Mouse (Mus musculus) forebrain, embryonic 10.5 days (tissue): ENCODE results near the gene Eif4a1. TPM values are rescaled to one million over a fixed set of nuclear protein-coding genes. Genes with fewer than 3 reads are reported as not detected.
"Not testable (repeated sequence)": the region's sequence is repeated elsewhere in the genome, so short reads cannot be mapped to it uniquely, and the experiment has no call there.

Source experiments
- DNase-seq: peaks from one replicate; pipeline ENCODE4 v3.0.0-alpha.2; 2017; ENCODE audit warnings: low spot score; ENCODE audit errors: extremely low spot score
- H3K27ac ChIP-seq: fragments of 300-500 bp; sonication (generic); 2 replicates; pipeline ENCODE4 v1.5.1; 2016; ENCODE audit warnings: mild to moderate bottlenecking
- H3K27me3 ChIP-seq: fragments of 300-500 bp; sonication (generic); 2 replicates; pipeline ENCODE4 v1.6.1; 2016; ENCODE audit warnings: mild to moderate bottlenecking; ENCODE audit not compliant: poor library complexity, severe bottlenecking
- H3K36me3 ChIP-seq: fragments of 300-500 bp; sonication (generic); replicated peaks from 2 replicates; pipeline ENCODE4 v1.6.1; 2016; ENCODE audit warnings: mild to moderate bottlenecking, moderate library complexity
- H3K4me1 ChIP-seq: fragments of 300-500 bp; sonication (generic); 2 replicates; pipeline ENCODE4 v1.6.1; 2016
- H3K4me3 ChIP-seq: fragments of 300-500 bp; sonication (generic); 2 replicates; pipeline ENCODE4 v1.5.1; 2016; ENCODE audit warnings: mild to moderate bottlenecking, moderate library complexity
- H3K9me3 ChIP-seq: fragments of 300-500 bp; sonication (generic); 2 replicates; pipeline ENCODE4 v1.6.1; 2016; ENCODE audit warnings: mild to moderate bottlenecking, moderate library complexity
- WGBS: fragments of 180-500 bp; shearing (Covaris S2); methylation state at CpG from one replicate; pipeline ENCODE4 v1.1.7; 2016; 5-methylcytosine and 5-hydroxymethylcytosine counted together
- polyA plus RNA-seq: library from polyadenylated mRNA; unstranded; fragments of >200 nt; fragmentation: Nextera tagmentation; extraction: Ambion mirVana; gene quantifications from 2 replicates; pipeline ENCODE4 v1.2.1, GENCODE M21; 2016

Gene Eif4a1
- polyA plus RNA-seq, 1 experiment from 2014 or later: 747 TPM

DNA sequence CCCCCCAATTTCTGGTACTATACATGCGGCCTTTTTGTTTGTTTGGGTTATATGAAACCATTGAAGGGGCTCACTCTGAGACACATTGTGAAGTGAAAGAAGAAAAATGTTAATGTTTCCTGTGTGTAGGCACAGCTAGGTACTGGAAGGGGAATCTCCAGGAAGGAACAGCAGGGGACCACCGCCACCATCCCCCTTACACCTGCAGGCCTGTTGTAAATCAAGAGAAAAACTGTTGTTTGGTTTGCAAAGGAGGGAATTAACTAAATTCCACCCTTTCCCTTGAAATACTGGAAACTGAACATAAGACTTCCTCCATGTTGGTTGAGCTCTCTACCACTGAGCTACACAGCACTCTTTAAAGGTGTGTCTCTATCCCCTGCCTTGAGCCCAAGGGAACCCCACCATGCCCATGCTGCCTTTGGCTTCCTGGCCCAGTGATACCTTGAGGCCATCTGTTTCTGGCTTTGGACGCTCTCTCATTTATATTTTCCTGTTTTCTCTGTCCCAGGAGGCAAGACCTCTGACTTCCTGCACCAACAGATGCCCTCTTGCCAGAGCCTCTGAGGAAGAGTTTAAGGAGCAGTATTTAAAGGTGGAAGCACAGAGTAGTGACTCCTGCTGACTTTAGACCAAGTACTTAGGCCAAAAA lies 36.5 kb upstream of the Eif4a1 start:
- H3K27ac ChIP-seq: no peak overlapping the region
- no peak overlapping the region for H3K4me3 ChIP-seq
- WGBS: 80% methylated on average over 3 of the region's 3 CpGs
- no peaks in the 10 kb centered on the region for H3K36me3 ChIP-seq
- H3K27me3 ChIP-seq: no peaks in the 10 kb centered on the region
- peaks cover 17% of the 10 kb centered on the region for H3K4me1 ChIP-seq
- no peaks in the 10 kb centered on the region for H3K9me3 ChIP-seq
- DNase-seq: no peak

DNA sequence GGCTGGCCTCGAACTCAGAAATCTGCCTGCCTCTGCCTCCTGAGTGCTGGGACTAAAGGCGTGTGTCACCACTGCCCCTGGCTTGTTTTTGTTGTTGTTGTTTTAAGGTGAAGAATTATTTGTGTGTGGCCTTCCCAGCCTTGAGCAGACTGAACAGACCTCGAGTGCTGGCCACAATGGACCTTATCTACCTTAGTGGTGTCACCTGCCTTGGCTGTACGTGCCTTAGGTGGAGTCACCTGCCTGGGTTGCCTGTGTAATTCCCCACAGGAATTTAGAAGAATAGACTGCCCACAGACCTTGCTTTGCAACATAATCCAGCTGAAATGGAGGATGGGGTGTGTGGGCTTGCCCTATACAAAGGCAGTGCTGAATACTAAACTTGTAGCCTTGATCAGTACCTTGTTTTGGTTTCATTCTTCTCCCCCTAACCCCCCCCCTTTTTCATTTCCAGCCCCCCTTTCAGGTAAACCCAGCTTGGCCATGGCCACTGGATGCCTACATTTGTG lies 35.7 kb upstream of the Eif4a1 start:
- H3K4me1 ChIP-seq: peaks cover 17% of the 10 kb centered on the region
- no peak overlapping the region for H3K27ac ChIP-seq
- H3K27me3 ChIP-seq: no peaks in the 10 kb centered on the region
- no peaks in the 10 kb centered on the region for H3K9me3 ChIP-seq
- WGBS: 92% methylated on average over 4 of the region's 4 CpGs
- H3K36me3 ChIP-seq: no peaks in the 10 kb centered on the region
- H3K4me3 ChIP-seq: no peak overlapping the region
- DNase-seq: no peak

DNA sequence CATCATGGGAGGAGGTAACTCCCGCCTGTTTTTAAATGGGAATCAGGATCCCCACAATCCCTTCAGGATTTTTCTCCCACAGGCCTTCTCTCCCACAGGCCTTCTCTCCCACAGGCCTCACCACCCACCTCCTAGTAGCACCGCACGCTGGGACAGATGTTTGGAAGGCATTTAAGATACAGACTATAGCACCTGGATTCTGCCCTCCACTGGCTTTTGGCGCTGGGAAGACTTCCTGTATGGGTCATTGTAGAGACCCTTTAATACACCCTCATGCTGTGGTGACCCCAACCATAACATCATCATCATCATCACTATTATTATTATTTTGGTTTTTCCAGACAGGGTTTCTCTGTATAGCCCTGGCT lies 35.2 kb upstream of the Eif4a1 start:
- no peak overlapping the region for H3K27ac ChIP-seq
- 92% methylated on average over 4 of the region's 4 CpGs for WGBS
- no peak for DNase-seq
- no peaks in the 10 kb centered on the region for H3K9me3 ChIP-seq
- H3K27me3 ChIP-seq: no peaks in the 10 kb centered on the region
- no peaks in the 10 kb centered on the region for H3K36me3 ChIP-seq
- H3K4me3 ChIP-seq: no peak overlapping the region
- peaks cover 17% of the 10 kb centered on the region for H3K4me1 ChIP-seq

DNA sequence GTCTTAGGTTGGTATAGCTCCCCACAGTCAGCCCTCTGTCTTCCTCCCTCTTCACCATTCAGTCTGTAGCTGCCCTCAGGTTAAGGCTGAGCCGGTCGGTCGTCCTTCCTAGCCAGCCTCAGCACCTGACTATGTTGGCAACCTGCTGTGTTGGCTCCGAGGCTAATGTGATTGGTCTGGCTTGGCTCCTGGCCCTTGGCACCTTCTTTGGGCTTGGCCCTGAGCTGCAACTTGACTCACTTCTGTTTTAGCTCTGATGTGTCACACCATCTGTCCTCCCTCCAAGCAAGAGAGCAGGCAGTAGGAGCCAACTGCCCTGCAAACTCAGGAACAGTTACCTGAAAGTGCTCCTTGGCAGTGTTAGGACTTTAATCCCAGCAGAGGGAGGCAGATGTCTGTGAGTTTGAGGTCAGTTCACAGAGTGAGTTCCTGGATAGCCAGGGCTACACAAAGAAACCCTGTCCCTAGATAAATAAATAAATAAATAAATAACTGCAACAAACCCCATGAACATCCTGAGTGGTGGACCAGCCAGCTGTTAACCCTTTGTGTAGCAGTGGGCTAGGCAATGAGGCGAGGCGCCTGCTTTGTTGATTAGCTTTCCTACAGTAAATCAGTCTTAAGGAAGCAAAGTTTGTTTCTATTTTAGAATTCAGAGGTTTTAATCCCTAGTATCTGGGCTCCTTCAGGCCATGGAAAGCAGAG lies 34.7 kb upstream of the Eif4a1 start:
- Histone ChIP-seq H3K27me3 (no peaks in the 10 kb centered on the region), H3K36me3 (no peaks in the 10 kb centered on the region), H3K4me1 (peaks cover 17% of the 10 kb centered on the region), H3K27ac (no peak overlapping the region), H3K4me3 (no peak overlapping the region), H3K9me3 (no peaks in the 10 kb centered on the region)
- WGBS: 50% methylated on average over 6 of the region's 6 CpGs
- DNase-seq: no peak

DNA sequence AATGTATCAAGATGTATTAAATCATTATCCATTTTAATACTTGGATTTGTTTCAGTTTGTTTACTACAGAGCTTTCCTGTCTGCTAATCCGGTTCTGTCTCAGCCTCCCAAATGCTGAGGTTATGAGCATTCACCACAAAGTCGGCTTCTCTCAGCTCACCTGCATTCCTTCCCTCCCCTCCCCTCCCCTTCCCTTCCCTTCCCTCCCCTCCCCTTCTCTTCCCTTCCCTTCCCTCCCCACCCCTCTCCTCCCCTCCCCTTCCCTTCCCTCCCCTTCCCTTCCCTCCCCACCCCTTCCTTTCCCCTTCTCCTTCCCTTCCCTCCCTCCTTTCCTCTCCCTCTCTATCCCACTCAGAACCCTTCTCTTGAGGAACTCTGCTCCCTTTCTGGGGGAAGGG lies 32.4 kb upstream of the Eif4a1 start:
- Histone ChIP-seq H3K36me3 (no peaks in the 10 kb centered on the region), H3K4me3 (no peak overlapping the region), H3K27me3 (no peaks in the 10 kb centered on the region), H3K27ac (no peak overlapping the region), H3K4me1 (peaks cover 13% of the 10 kb centered on the region), H3K9me3 (no peaks in the 10 kb centered on the region)
- no peak for DNase-seq
- WGBS: 58% methylated on average over 2 of the region's 2 CpGs

DNA sequence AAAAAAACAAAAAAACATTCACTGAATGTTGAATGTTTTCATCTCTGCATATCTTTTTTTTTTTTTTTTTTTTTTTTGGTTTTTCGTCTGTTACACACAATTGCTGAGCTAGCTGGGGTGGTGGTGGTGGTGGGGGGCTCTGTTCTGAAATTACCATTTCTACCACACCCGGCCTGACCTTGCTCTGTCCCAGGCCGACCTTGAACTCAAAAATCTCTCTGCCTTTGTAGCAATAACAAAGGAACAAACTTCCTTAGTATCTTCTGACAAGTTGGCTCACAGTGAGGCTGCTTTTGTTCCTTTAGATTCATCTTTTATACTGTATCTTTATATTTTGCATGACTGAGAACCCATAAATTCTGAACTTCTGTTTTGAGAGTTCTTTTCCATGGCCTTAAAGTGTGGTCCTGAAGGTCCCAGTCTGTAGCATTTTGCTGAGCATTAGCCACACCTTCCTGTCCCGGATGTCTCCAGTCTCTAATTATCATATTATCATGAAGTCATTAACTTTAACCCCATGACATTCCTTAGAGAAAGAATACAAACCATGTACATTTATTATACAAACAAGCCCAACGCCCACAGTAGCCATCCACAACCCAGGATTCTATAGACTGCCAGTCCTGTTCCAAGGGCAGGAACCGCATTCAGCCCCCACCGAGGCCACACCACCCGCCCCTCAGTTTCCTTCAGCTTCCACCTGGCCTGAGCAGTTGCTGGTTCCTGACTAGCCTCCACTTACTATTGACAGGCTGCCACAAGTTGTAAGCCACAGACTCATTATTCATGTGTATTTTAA lies 31.8 kb upstream of the Eif4a1 start:
- no peaks in the 10 kb centered on the region for H3K36me3 ChIP-seq
- no peak for DNase-seq
- H3K27me3 ChIP-seq: no peaks in the 10 kb centered on the region
- H3K27ac ChIP-seq: no peak overlapping the region
- H3K4me3 ChIP-seq: no peak overlapping the region
- no peaks in the 10 kb centered on the region for H3K9me3 ChIP-seq
- 75% methylated on average over 8 of the region's 8 CpGs for WGBS
- 0 out of 2 replicates have a peak, but pooled peaks cover 7% of the 10 kb centered on the region for H3K4me1 ChIP-seq

DNA sequence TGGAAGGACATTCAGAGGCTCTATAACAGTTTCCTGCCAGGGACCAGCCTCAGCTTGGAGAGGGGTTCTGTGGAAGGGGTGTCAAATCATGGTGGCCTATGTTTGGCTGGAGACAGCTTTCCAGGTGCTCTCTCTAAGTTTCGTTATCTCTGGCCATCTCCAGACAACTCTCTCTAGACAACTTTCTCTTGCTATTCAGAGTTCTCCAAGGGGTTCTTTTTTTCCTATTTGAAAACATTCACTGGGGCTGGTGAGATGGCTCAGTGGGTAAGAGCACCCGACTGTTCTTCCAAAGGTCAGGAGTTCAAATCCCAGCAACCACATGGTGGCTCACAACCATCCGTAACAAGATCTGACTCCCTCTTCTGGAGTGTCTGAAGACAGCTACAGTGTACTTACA lies 31.2 kb upstream of the Eif4a1 start:
- not testable (repeated sequence) for H3K9me3 ChIP-seq, H3K4me3 ChIP-seq, H3K27me3 ChIP-seq, DNase-seq, H3K27ac ChIP-seq, H3K36me3 ChIP-seq, H3K4me1 ChIP-seq
- 78% methylated on average over 3 of the region's 3 CpGs for whole genome bisulfite sequencing

DNA sequence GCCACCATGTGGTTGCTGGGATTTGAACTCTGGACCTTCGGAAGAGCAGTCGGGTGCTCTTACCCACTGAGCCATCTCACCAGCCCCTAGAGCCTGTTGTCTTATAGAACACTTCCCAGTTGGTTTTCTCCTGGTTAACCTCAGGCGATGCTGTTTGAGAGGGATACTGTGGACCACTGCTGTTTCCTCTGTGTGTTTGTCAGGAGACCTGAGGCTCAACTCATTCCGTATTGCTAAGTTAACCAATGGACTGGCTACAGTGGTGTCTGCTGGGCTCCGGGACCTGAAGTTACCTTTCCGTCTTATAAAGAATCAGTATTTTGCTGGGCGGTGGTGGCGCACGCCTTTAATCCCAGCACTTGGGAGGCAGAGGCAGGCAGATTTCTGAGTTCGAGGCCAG lies 30.7 kb upstream of the Eif4a1 start:
- H3K4me1 ChIP-seq, H3K27ac ChIP-seq, H3K36me3 ChIP-seq, H3K4me3 ChIP-seq, H3K9me3 ChIP-seq, H3K27me3 ChIP-seq, DNase-seq: not testable (repeated sequence)
- WGBS: 95% methylated on average over 10 of the region's 10 CpGs

DNA sequence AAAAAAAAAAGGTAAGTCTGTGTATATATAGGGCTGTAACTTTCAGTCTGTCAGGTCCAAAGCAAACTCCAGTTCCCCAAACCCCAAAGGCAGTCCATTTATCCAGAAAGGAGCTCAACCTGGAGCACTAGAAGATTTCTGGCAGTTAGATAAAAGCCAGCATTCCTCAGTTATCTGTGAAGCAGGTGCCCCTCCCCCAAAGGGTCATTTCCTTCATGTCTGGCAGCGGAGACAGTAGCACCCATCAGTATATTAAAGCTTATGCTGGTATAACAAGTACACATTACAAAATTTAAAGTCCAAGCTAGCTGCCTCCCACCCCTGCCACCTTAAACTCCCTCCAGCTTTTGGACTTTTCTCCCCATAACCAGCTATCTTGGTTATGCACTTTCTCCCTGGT lies 27.4 kb upstream of the Eif4a1 start:
- H3K9me3 ChIP-seq: no peaks in the 10 kb centered on the region
- H3K27ac ChIP-seq: no peak overlapping the region
- 79% methylated on average over 1 of the region's 1 CpGs for WGBS
- H3K4me1 ChIP-seq: peaks cover 15% of the 10 kb centered on the region
- H3K4me3 ChIP-seq: no peak overlapping the region
- no peaks in the 10 kb centered on the region for H3K36me3 ChIP-seq
- H3K27me3 ChIP-seq: peaks cover 10% of the 10 kb centered on the region; the same call in 1 of the 2 replicates
- DNase-seq: no peak

DNA sequence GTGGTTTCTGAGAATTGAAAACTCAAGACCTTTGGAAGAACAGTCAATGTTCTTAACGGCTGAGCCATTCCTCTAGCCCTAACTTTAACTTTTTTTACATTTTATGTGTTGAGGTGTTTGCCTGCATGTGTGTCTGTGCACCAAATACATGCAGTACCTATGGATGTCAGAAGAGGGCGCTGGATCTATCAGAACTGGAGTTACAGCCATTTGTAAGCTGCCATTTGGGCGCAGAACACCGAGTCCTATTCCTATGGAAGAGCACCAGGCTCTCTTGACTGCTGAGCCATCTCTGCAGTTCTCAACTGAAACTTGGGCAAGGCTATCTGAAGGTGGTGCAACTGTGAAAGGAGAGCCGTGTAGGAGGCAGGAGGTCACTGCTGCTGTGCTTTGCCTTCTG lies 26.4 kb upstream of the Eif4a1 start:
- no peak overlapping the region for H3K4me3 ChIP-seq
- H3K36me3 ChIP-seq: no peaks in the 10 kb centered on the region
- peaks cover 16% of the 10 kb centered on the region for H3K4me1 ChIP-seq
- no peak overlapping the region for H3K27ac ChIP-seq
- 74% methylated on average over 5 of the region's 5 CpGs for WGBS
- peaks cover 11% of the 10 kb centered on the region; the same call in 1 of the 2 replicates for H3K27me3 ChIP-seq
- no peaks in the 10 kb centered on the region for H3K9me3 ChIP-seq
- DNase-seq: no peak

DNA sequence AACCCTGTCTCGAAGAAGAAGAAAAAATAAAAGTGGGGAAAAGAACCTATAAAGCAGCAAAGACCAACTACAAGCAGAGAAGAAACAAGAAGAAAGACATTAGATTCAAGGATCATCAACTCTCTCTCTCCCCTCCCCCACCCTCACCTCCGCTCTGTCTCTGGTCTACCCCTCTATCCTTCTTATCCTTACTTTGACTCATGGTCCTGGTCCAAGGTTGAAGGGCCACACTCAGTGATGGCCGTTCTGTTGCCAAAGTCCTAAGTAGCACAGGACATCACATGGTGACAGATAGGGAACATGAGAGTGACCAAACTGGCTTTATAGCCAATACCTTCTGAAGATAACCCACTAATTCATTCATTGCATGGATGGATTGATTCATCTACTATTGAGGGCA lies 25.2 kb upstream of the Eif4a1 start:
- no peak for DNase-seq
- Histone ChIP-seq H3K27me3 (peaks cover 11% of the 10 kb centered on the region; the same call in 1 of the 2 replicates), H3K4me3 (no peak overlapping the region), H3K27ac (no peak overlapping the region), H3K4me1 (peaks cover 19% of the 10 kb centered on the region), H3K9me3 (no peaks in the 10 kb centered on the region), H3K36me3 (no peaks in the 10 kb centered on the region)
- WGBS: 85% methylated on average over 3 of the region's 3 CpGs

DNA sequence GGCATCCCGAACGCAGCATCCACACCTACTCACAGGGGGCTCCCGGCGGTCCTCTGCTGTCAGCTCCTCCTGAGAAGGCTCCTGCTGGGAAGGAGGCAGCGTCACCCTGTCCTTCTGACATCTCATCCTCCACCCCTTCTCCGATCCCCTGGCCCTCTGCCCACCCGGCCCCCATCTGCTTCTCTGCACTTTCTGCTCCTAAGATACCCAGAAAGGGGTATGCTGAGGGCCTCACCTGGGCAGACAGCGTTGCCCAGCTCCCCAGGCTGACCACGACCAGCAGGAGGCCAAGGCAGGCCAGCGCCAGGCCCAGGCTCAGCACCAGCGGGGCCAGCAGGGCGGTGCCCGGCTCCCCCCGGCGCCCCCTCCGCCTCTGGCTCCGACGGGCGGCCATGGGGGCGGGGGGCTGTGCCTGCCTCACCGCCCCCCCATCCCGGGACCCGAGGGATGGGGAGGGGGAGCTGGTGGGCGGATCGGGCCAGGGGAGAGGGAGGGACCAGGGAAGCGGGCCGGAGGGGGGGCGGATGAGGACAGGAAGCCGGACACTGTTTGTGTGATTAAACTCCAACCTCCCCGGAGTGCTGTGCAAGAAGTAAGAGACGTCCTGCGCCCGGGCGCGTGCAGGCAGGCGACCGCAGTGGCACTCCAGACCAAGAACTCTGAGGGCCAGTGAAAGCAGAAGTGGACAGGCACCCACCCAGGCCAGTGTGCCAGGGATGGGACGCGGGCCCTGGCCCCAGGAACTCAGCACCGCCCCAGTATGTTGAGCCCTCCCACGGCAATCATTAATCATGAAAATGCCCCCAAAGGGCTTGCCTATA lies 23.3 kb upstream of the Eif4a1 start, which contains the start of the genes Tnfsf12 and Tnfsfm13:
Gene Tnfsf12 (minus strand): TSS at position 489 of the 821 bp plus-strand sequence.
Gene Tnfsfm13 (minus strand): TSS at position 738 of the 821 bp plus-strand sequence.
- Histone ChIP-seq H3K27ac (peak within 1 kb of the TSS; percentile 87), H3K27me3 (peaks cover 11% of the 10 kb centered on the region; the same call in 1 of the 2 replicates), H3K9me3 (no peaks in the 10 kb centered on the region), H3K4me3 (peak within 1 kb of the TSS; percentile 62), H3K4me1 (peaks cover 19% of the 10 kb centered on the region), H3K36me3 (no peaks in the 10 kb centered on the region)
- 2% methylated on average over 40 of the region's 41 CpGs for WGBS
- peak; percentile 47 for DNase-seq
